Mouse (Mus musculus) gonadal fat pad, adult 2 months (tissue): ENCODE measurements around the gene Tia1. TPM values are rescaled to one million over a fixed set of nuclear protein-coding genes. Genes with fewer than 3 reads are reported as not detected.

Experiments used
- DNase-seq: peaks from one replicate; pipeline ENCODE4 v3.0.0-alpha.2; 2012; ENCODE audit warnings: low read depth
- polyA plus RNA-seq: library from polyadenylated mRNA; depleted of rRNA; stranded (reverse); fragments of >200 nt; gene quantifications from 2 replicates; pipeline ENCODE4 v1.2.3, GENCODE M21; 2012; rRNA removed

Tia1 gene
- polyA plus RNA-seq, 1 experiment = 28.8 TPM

- no peak for DNase-seq
These were observed 76.3 kb downstream of the Tia1 start for GRCm38 (mm10) chr6:86480189-86480831.

GRCm38 (mm10) chr6:86481871-86482270 lies 77.9 kb downstream of the Tia1 start:
- no peak for DNase-seq

Other genes with a start within 250 kb of the Tia1 start
- gene Tgfa, start 209.0 kb upstream of the Tia1 start, polyA plus RNA-seq = 3.5 and 5.5 TPM in 2 replicates
- gene Fam136a, start 38.6 kb upstream of the Tia1 start, polyA plus RNA-seq = 23.0 and 25.9 TPM in 2 replicates
- 34.6 and 35.7 TPM in 2 replicates for gene Snrpg, start 32.9 kb upstream of the Tia1 start, polyA plus RNA-seq
- 64.4 and 87.3 TPM in 2 replicates for gene Pcyox1, start 7.1 kb upstream of the Tia1 start, polyA plus RNA-seq
- gene Gm44790, start 22.4 kb downstream of the Tia1 start, polyA plus RNA-seq = 4.3 and 9.1 TPM in 2 replicates
- gene C87436, start 34.2 kb downstream of the Tia1 start, polyA plus RNA-seq = 15.2 and 16.8 TPM in 2 replicates
- 101 and 174 TPM in 2 replicates for gene Pcbp1, start 122.1 kb downstream of the Tia1 start, polyA plus RNA-seq
- gene Asprv1, start 223.9 kb downstream of the Tia1 start, polyA plus RNA-seq = 0.13 and 0.38 TPM in 2 replicates